8 mouse cellular contexts compared by ENCODE assay signal in the genomic region with DNA sequence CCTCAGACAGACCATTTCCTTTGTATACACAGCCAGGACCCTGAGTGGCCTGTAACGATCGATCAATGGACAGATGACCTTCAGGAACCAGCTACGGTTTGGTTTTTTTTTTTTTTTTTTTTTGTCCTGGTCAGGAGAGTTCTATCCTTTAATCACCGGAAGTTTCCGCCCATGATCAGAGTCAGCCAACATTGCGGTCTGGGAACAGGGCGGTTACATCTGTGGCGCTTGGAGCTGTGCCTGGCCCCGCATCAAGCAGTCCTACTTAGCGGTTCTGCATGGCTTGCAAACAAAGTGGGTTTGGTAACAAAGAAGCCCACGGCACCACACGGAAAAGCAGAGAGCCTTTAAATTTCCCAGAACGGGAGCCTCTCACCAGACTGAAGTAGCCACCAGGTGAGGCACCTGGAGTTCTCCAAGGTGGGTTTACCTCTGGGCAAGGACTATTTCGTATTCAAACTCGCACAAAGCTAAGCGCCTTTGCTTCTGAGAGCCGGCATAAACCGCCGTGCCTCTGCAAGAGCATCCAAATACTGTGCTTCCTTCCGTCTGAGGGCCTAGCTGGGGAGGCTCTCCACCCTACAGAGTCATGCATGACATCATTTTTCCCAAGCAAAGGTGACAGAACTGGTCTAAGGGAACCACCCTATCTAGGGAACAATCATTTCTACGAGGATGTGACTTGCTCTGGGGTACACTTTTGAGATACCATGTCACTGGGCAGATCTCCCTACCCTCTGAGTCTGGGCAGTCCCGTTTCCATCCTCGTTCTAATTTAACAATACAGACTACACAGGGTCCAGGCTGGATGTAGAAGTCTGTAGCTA. TPM values are rescaled to one million over a fixed set of nuclear protein-coding genes. Genes with fewer than 3 reads are reported as not detected.
DNase-seq lines count a peak whose midpoint lies in the region; ATAC-seq and TF ChIP-seq lines count a peak whose summit lies in the region.

No protein-coding gene starts in this region.

- TF ChIP-seq POLR2A in CH12.LX (IDR thresholded peaks at IDR 0.05; ENCODE audit: low read depth, low read length) = no peak

- DNase-seq in CH12.LX (ENCODE audit: extremely low read depth) = no peak
- peak; percentile 40 for DNase-seq in Muller cell, postnatal 12 days (ENCODE audit: inconsistent ontology term)
- peak; percentile 93 for DNase-seq in midbrain, embryonic 11.5 days (ENCODE audit: low spot score, missing footprints)
- DNase-seq in adrenal gland, adult 18-20 months (ENCODE audit: low spot score in 2 of 2) = no peak

- H3K4me3 ChIP-seq in CH12.LX (replicated peaks in 1 of 3; ENCODE audit: low read depth in 2 of 3, low read length in 2 of 3, poor library complexity in 1 of 3) = no peak overlapping the region
- H3K4me3 ChIP-seq in forebrain, embryonic 16.5 days (replicated peaks; ENCODE audit: low read length) = peak overlapping the region; percentile 34
- H3K4me3 ChIP-seq in kidney, embryonic 16.5 days (ENCODE audit: low read length) = peak overlapping the region; percentile 43
- H3K4me3 ChIP-seq in midbrain, embryonic 11.5 days (ENCODE audit: low read depth, low read length) = peak overlapping the region; percentile 20

- ATAC-seq in forebrain, embryonic 16.5 days = peak; percentile 55
- ATAC-seq in kidney, embryonic 16.5 days (ENCODE audit: low FRiP score, low TSS enrichment) = peak; percentile 67; the same call in 1 of the 2 replicates
- peak; percentile 61 for ATAC-seq in midbrain, embryonic 11.5 days (ENCODE audit: low FRiP score)
- no peak for ATAC-seq in erythroblast, adult 5-6 weeks (replicated peaks; ENCODE audit: low FRiP score, poor library complexity, severe bottlenecking)
- ATAC-seq in megakaryocyte-erythroid progenitor cell, adult 5-6 weeks (replicated peaks; ENCODE audit: low FRiP score, low TSS enrichment, poor library complexity, severe bottlenecking) = no peak

- H3K27me3 ChIP-seq in CH12.LX (replicated peaks) = peaks cover 3% of the 10 kb centered on the region
- H3K27me3 ChIP-seq in forebrain, embryonic 16.5 days (replicated peaks; ENCODE audit: control insufficient read depth, insufficient read depth, low read length) = no peaks in the 10 kb centered on the region
- H3K27me3 ChIP-seq in kidney, embryonic 16.5 days (ENCODE audit: insufficient read depth, low read length) = peaks cover 5% of the 10 kb centered on the region; the same call in 1 of the 2 replicates
- H3K27me3 ChIP-seq in midbrain, embryonic 11.5 days (ENCODE audit: control insufficient read depth, insufficient read depth, low read length) = no peaks in the 10 kb centered on the region

- H3K9ac ChIP-seq in CH12.LX (ENCODE audit: insufficient read depth, low read depth) = 0 out of 2 replicates have a peak overlapping the region, but pooled peaks have one; percentile 13
- H3K9ac ChIP-seq in forebrain, embryonic 16.5 days (replicated peaks; ENCODE audit: low read depth, low read length) = peak overlapping the region; percentile 48
- H3K9ac ChIP-seq in kidney, embryonic 16.5 days (replicated peaks; ENCODE audit: low read length) = peak overlapping the region; percentile 65
- H3K9ac ChIP-seq in midbrain, embryonic 11.5 days (ENCODE audit: low read length) = peak overlapping the region; percentile 52

- H3K79me2 ChIP-seq in CH12.LX (replicated peaks; ENCODE audit: control insufficient read depth, extremely low read depth, insufficient read depth, poor library complexity, severe bottlenecking) = no peaks in the 10 kb centered on the region

- no peak for TF ChIP-seq RAD21 in CH12.LX (IDR thresholded peaks at IDR 0.05; ENCODE audit: low read depth, low read length)

- WGBS in forebrain, embryonic 16.5 days = 11% methylated on average over 23 of the region's 23 CpGs
- 8% methylated on average over 23 of the region's 23 CpGs for WGBS in kidney, embryonic 16.5 days
- WGBS in midbrain, embryonic 11.5 days = 10% methylated on average over 23 of the region's 23 CpGs

- peaks cover 2 to 3% of the 10 kb centered on the region in 2 experiments; a peak in 1 of 4 replicates for H3K4me1 ChIP-seq in CH12.LX (ENCODE audit: control insufficient read depth in 1 of 2, insufficient read depth in 2 of 2)
- H3K4me1 ChIP-seq in forebrain, embryonic 16.5 days (replicated peaks; ENCODE audit: control insufficient read depth, insufficient read depth, low read length) = peaks cover 20% of the 10 kb centered on the region
- H3K4me1 ChIP-seq in kidney, embryonic 16.5 days (ENCODE audit: insufficient read depth, low read length) = peaks cover 19% of the 10 kb centered on the region
- peaks cover 10% of the 10 kb centered on the region for H3K4me1 ChIP-seq in midbrain, embryonic 11.5 days (ENCODE audit: control insufficient read depth, insufficient read depth, low read length)

- in situ Hi-C loops in CH12.LX (cut with MboI; ENCODE audit: low pct_ligation_motif_present, low pct_unique_long_range_greater_than_20kb, low sequenced_read_pairs) = no loop called here

- H3K36me3 ChIP-seq in CH12.LX (replicated peaks in 1 of 2; ENCODE audit: control insufficient read depth in 1 of 2, insufficient read depth in 1 of 2, low read length in 1 of 2) = no peaks in the 10 kb centered on the region
- no peaks in the 10 kb centered on the region for H3K36me3 ChIP-seq in forebrain, embryonic 16.5 days (ENCODE audit: control insufficient read depth, insufficient read depth)
- H3K36me3 ChIP-seq in kidney, embryonic 16.5 days (ENCODE audit: insufficient read depth, low read length) = no peaks in the 10 kb centered on the region
- H3K36me3 ChIP-seq in midbrain, embryonic 11.5 days (ENCODE audit: control insufficient read depth, insufficient read depth, low read length) = no peaks in the 10 kb centered on the region

- H3K4me2 ChIP-seq in CH12.LX (ENCODE audit: insufficient read depth, low read depth, poor library complexity, severe bottlenecking) = peak overlapping the region; percentile 79
- peak overlapping the region; percentile 52 for H3K4me2 ChIP-seq in forebrain, embryonic 16.5 days (ENCODE audit: low read length)
- peak overlapping the region; percentile 67 for H3K4me2 ChIP-seq in kidney, embryonic 16.5 days (replicated peaks; ENCODE audit: low read depth, low read length)
- H3K4me2 ChIP-seq in midbrain, embryonic 11.5 days = peak overlapping the region; percentile 47

- no peak overlapping the region for H3K27ac ChIP-seq in CH12.LX (ENCODE audit: insufficient read depth, low read depth)
- peak overlapping the region; percentile 87 for H3K27ac ChIP-seq in forebrain, embryonic 16.5 days (ENCODE audit: low read length)
- 0 out of 2 replicates have a peak overlapping the region, but pooled peaks have one; percentile 14 for H3K27ac ChIP-seq in kidney, embryonic 16.5 days (ENCODE audit: low read length)
- H3K27ac ChIP-seq in midbrain, embryonic 11.5 days (ENCODE audit: low read depth, low read length) = peak overlapping the region; percentile 71

- H3K9me3 ChIP-seq in CH12.LX (replicated peaks; ENCODE audit: low read length) = no peaks in the 10 kb centered on the region
- no peaks in the 10 kb centered on the region for H3K9me3 ChIP-seq in forebrain, embryonic 16.5 days (ENCODE audit: control insufficient read depth, low read length)
- H3K9me3 ChIP-seq in kidney, embryonic 16.5 days (ENCODE audit: low read length) = no peaks in the 10 kb centered on the region; the same call in 1 of the 2 replicates
- H3K9me3 ChIP-seq in midbrain, embryonic 11.5 days (ENCODE audit: control insufficient read depth, low read length) = no peaks in the 10 kb centered on the region

- no peak for TF ChIP-seq CTCF in CH12.LX (conservative IDR thresholded peaks at IDR 0.05 in 1 of 2, IDR thresholded peaks at IDR 0.05 in 1 of 2; ENCODE audit: low read depth in 2 of 2, low read length in 2 of 2)

- no peak for TF ChIP-seq EP300 in CH12.LX (IDR thresholded peaks at IDR 0.05; ENCODE audit: low read length)

- dilution Hi-C loops in CH12.LX (cut with MboI; ENCODE audit: extremely low pct_ligation_motif_present, extremely low pct_unique_long_range_greater_than_20kb, low sequenced_read_pairs) = no loop called here

RNA-seq across cellular contexts. Expression of a gene that starts 9.8 kb away (rescaled TPM):
- total RNA-seq in CH12.LX (2012; rRNA removed) (0.71 and 1.7 TPM in 2 replicates), CH12.LX (2014; rRNA removed) (0.38 and 0.59 TPM in 2 replicates)
- polyA plus RNA-seq in CH12.LX (2012; ENCODE audit: insufficient read length, low read depth) = 1.7 and 1.8 TPM in 2 replicates
- 8.3 and 9.2 TPM in 2 replicates for polyA plus RNA-seq in forebrain, embryonic 16.5 days (2015; fragmentation: Nextera tagmentation; extraction: Ambion mirVana)
- 1.3 TPM in 2 replicates for polyA plus RNA-seq in kidney, embryonic 16.5 days (2015; fragmentation: Nextera tagmentation; extraction: Ambion mirVana)
- polyA plus RNA-seq in midbrain, embryonic 11.5 days (2014; fragmentation: Nextera tagmentation; extraction: Ambion mirVana) = 1.1 and 2.3 TPM in 2 replicates
- 0.19 TPM in 1 of 2 replicates, not detected in the other for total RNA-seq in erythroblast, adult 5-6 weeks (2015; ENCODE audit: low replicate concordance)
- total RNA-seq in erythroblast, adult 5-6 weeks (2017; ENCODE audit: low replicate concordance) = not detected in 2 replicates
- not detected in 2 replicates for total RNA-seq in megakaryocyte-erythroid progenitor cell, adult 5-6 weeks (2014; fragmentation: Nextera tagmentation)
- not detected in 2 replicates for total RNA-seq in megakaryocyte-erythroid progenitor cell, adult 5-6 weeks (2017)
- 10 to 100 TPM; 28.4 to 34.3 TPM for total RNA-seq in adrenal gland, adult 18-20 months (2021)

RNA-seq across cellular contexts. Expression of a gene that starts 31.7 kb away (rescaled TPM):
- 236 and 301 TPM in 2 replicates for total RNA-seq in CH12.LX (2012; rRNA removed)
- 156 and 161 TPM in 2 replicates for total RNA-seq in CH12.LX (2014; rRNA removed)
- 127 and 163 TPM in 2 replicates for polyA plus RNA-seq in CH12.LX (2012; ENCODE audit: insufficient read length, low read depth)
- 85.3 and 101 TPM in 2 replicates for polyA plus RNA-seq in forebrain, embryonic 16.5 days (2015; fragmentation: Nextera tagmentation; extraction: Ambion mirVana)
- polyA plus RNA-seq in kidney, embryonic 16.5 days (2015; fragmentation: Nextera tagmentation; extraction: Ambion mirVana) = 129 and 135 TPM in 2 replicates
- 91.0 and 98.7 TPM in 2 replicates for polyA plus RNA-seq in midbrain, embryonic 11.5 days (2014; fragmentation: Nextera tagmentation; extraction: Ambion mirVana)
- 20.1 and 41.5 TPM in 2 replicates for total RNA-seq in erythroblast, adult 5-6 weeks (2015; ENCODE audit: low replicate concordance)
- 5.9 and 26.6 TPM in 2 replicates for total RNA-seq in erythroblast, adult 5-6 weeks (2017; ENCODE audit: low replicate concordance)
- 130 and 136 TPM in 2 replicates for total RNA-seq in megakaryocyte-erythroid progenitor cell, adult 5-6 weeks (2014; fragmentation: Nextera tagmentation)
- 69.1 and 154 TPM in 2 replicates for total RNA-seq in megakaryocyte-erythroid progenitor cell, adult 5-6 weeks (2017)
- total RNA-seq in adrenal gland, adult 18-20 months (2021) = 10 to 100 TPM; 71.6 to 84.6 TPM

RNA-seq across cellular contexts. Expression of a gene that starts 46.0 kb away (rescaled TPM):
- 128 and 144 TPM in 2 replicates for total RNA-seq in CH12.LX (2012; rRNA removed)
- 91.6 and 101 TPM in 2 replicates for total RNA-seq in CH12.LX (2014; rRNA removed)
- polyA plus RNA-seq in CH12.LX (2012; ENCODE audit: insufficient read length, low read depth) = 143 and 164 TPM in 2 replicates
- 19.3 and 21.1 TPM in 2 replicates for polyA plus RNA-seq in forebrain, embryonic 16.5 days (2015; fragmentation: Nextera tagmentation; extraction: Ambion mirVana)
- 85.0 and 86.2 TPM in 2 replicates for polyA plus RNA-seq in kidney, embryonic 16.5 days (2015; fragmentation: Nextera tagmentation; extraction: Ambion mirVana)
- polyA plus RNA-seq in midbrain, embryonic 11.5 days (2014; fragmentation: Nextera tagmentation; extraction: Ambion mirVana) = 30.0 and 37.3 TPM in 2 replicates
- 43.5 and 51.9 TPM in 2 replicates for total RNA-seq in erythroblast, adult 5-6 weeks (2015; ENCODE audit: low replicate concordance)
- 34.8 and 42.3 TPM in 2 replicates for total RNA-seq in erythroblast, adult 5-6 weeks (2017; ENCODE audit: low replicate concordance)
- 86.1 and 86.4 TPM in 2 replicates for total RNA-seq in megakaryocyte-erythroid progenitor cell, adult 5-6 weeks (2014; fragmentation: Nextera tagmentation)
- 101 and 113 TPM in 2 replicates for total RNA-seq in megakaryocyte-erythroid progenitor cell, adult 5-6 weeks (2017)
- total RNA-seq in adrenal gland, adult 18-20 months (2021) = 100 to 1,000 TPM; 173 to 221 TPM

Comparison
In these comparisons a context has a peak if more than half of its experiments do, and no peak if none do; other contexts are left out.
1. DNase-seq: peak in Muller cell, postnatal 12 days (single experiment) and midbrain, embryonic 11.5 days (single experiment); none in CH12.LX (single experiment) and adrenal gland, adult 18-20 months (0 of 2).
2. H3K4me3 ChIP-seq: peak in forebrain, embryonic 16.5 days (single experiment), kidney, embryonic 16.5 days (single experiment) and midbrain, embryonic 11.5 days (single experiment); none in CH12.LX (0 of 3).
3. H3K9ac ChIP-seq: peak in every context shown above with its lines; median percentile 65 in kidney, embryonic 16.5 days; 52 in midbrain, embryonic 11.5 days; 48 in forebrain, embryonic 16.5 days; 13 in CH12.LX.
4. ATAC-seq: peak in forebrain, embryonic 16.5 days (single experiment), kidney, embryonic 16.5 days (single experiment) and midbrain, embryonic 11.5 days (single experiment); none in erythroblast, adult 5-6 weeks (single experiment) and megakaryocyte-erythroid progenitor cell, adult 5-6 weeks (single experiment).
5. RNA of a gene that starts 9.8 kb away (total RNA-seq): 28.4 to 34.3 TPM in adrenal gland, adult 18-20 months; 0.38 to 1.7 TPM in CH12.LX, 0.19 TPM in erythroblast, adult 5-6 weeks and not detected in megakaryocyte-erythroid progenitor cell, adult 5-6 weeks; every median in the first group is over 10 times any median in the second.
6. Peak in every context shown above with its lines, with median percentiles within 50 percentile points of each other: H3K4me2 ChIP-seq.